Mouse (Mus musculus) B cell, adult 2 months (primary cell): ENCODE measurements around the gene Uchl4.

Experiments
- DNase-seq, 2 experiments: peaks; one replicate each; pipeline ENCODE4 v3.0.0; 2022

The Uchl4 gene

DNA sequence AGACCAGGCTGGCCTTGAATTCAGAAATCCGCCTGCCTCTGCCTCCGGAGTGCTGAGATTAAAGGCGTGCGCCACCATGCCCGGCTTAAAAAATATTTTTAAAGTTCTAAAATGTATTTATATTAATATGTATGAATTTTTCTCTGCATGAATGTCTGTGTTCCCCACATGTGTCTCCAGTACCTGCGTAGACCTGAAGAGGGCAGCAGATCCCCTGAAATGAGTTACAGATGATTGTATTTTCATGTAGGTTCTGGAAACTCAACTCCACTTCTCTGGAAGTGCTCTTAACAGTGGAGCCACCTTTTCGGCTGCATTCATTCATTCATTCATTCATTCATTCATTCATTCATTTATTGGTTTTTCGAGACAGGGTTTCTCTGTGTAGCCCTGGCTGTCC, 42.7 kb downstream of the Uchl4 start:
- DNase-seq: peak; percentile 85 to 87

DNA sequence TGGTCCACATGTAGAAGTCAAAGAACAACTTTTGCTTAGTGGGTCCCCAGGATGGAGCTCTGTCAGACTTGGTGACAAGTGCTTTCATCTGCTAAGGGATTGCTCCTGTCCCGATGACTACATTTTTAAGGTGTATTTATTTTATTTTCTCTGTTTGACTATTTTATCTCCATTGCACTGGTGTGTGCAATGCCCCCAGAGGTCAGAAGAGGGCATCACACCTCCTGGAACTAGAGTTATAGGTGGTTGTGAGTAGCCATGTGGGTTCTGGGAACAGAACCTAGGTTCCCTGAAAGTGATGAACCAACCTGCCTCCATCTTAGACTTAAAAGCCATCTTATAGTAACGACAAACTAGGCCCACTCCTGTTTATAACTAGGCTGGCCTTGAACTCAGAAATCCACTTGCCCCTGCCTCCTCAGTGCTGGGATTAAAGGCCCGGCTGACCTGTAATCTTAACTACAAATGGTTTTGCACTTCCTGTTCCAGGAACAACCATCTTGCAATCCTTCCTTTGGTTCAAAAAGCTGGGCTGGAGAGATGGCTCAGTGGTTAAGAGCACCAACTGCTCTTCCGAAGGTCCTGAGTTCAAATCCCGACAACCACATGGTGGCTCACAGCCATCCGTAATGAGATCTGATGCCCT, 43.8 kb downstream of the Uchl4 start:
- DNase-seq: peak; percentile 23 to 29

DNA sequence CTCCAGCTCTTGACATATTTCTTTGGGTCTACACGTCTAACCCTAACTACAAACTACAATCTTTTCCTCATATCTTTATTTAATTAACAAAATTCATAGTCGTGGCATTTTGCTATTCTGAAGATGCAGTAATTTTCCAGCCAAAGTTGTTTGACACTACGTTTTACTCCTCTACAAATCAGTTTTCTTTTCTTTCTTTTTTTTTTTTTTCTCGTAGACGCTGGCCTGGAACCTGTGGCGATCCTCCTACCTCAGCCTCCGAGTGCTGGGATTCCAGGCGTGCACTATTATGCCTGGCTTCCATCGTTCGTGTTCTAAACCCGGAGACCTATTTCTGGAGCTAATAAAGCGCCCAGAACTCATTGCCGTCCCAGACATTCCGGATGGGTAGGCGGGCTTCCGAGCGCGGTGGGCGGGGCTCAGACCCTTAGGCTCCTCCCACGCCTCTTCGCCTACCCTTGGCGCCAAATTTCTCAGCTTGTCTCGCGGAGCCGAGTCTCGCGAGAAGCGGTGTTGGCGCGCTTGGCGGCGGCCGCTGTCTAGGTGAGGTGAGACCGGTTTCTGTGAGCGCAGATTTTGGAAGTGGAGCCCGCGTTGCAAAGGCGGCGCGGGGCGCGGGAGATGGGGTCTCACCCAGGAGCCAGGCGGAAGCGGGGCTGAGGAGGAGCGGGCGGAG, 46.2 kb downstream of the Uchl4 start, which contains the start of gene Tipin:
Gene Tipin, plus strand, starts transcription at position 477 of the 676 bp plus-strand sequence.
- peak; percentile 96 to 97 for DNase-seq

DNA sequence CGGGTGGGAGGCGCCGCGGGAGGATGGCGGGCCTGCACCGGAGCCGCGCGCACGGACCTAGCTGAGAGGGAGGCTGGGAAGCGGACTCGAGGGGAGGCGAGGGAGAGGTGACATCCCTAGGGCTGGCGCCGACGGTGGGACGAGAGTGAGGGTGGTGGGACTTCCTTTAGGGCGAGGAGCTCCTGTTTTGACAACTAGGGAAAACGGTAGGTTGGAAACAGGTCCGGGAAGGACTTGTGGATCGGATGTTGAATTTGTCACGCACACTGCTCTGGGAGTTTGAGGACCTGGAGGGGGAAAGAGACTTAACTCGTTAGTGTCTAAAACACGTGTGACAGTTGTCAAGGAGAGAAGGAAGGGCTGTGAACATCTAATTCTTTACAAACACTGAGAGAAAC, 46.8 kb downstream of the Uchl4 start:
- DNase-seq: no peak

DNA sequence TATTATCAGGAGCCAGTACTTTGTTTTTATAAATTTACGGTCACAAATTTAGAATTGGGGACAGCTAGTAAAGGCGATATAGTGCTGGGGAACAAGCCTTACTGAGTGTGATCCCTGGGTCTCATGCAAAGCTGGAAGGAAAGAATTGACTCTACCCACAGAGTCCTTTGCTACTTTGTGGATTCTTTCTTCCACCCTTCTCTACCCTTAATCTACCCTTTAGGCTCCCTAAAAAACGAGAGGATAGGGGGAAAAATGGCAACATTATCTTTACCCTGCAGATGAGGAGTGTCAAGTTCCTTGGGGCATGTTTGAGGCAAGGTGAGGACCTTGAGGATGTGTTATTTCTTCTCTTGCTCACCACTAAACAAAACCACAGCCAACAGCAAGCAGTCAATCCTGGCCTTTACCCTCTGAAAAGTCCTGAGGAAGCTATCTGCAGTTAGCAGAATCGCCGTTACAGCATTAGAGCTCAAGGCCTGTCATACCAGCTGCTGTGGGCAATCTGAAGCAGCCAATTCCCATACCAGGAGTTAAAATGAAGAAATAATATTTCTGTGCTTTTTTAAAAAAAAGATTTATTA, 47.5 kb downstream of the Uchl4 start:
- no peak for DNase-seq
